Mouse (Mus musculus) left cerebral cortex, postnatal 36 days (tissue): ENCODE measurements around the gene Lrrc8b. TPM values are rescaled to one million over a fixed set of nuclear protein-coding genes. Genes with fewer than 3 reads are reported as not detected.

Source experiments
- DNase-seq, 2 experiments: peaks; one replicate each; pipeline ENCODE4 v3.0.0; 2021 to 2022; ENCODE audit warnings: low spot score in 2 of 2, mixed read lengths in 1 of 2
- intact Hi-C: fragments of 180-260 bp; cut with DNase I; formaldehyde crosslinking; loops from one replicate; pipeline ENCODE4 v1.15.1; 2025
- total RNA-seq, 2 experiments: library from RNA; stranded (reverse); gene quantifications; 2 replicates each; pipeline ENCODE4 v1.2.3; 2021

Lrrc8b gene
- total RNA-seq, 2 experiments from 2014 or later = 87.4 to 102 TPM

DNA sequence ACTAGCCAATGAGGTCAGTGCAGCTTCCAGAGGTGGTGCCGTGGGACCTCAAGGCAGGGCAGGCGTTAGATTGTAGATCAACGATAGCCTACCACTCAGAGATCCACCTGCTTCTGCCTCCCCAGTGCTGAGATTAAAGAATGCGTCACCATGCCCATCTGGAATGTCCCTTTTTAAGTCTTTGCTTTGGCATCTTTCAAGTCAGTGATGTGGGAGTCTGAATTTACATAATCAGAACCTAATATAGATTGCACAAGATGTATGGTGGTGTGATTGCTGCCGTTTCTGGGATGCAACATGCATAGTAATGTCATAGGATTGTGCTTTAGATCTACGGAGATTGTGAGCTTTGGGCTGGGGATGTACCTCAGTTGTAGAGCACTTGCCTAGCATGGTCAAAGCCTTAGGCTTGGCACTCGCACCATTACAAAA is 50.9 kb downstream of the Lrrc8b start:
- intact Hi-C loops = loop anchor here (5.0 kb wide), 1 partner anchor 49 kb away; the partner anchor contains the start of gene Lrrc8b

DNA sequence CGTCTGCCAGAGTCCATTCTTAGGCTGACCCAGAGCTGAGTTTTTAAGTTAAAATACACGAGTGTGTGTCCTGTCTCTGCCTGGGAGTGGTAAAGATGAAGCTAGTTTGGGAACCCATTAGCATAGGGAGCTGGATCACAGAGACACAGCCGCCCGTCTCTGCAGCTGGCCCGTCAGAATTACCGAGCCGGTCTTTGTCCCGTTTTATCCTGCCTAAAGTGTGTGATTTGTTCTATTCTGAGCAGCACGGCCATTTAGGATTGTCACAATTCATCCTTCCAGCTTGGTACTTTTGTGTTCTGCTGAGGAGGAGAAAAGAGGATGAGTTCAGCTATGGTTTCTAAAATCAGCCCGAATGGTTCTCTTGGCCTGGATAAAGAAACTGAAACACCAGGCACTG is 51.7 kb downstream of the Lrrc8b start:
- peak; percentile 73 to 75 for DNase-seq
- intact Hi-C loops = loop anchor here (5.0 kb wide), 1 partner anchor 50 kb away; the partner anchor contains the start of gene Lrrc8b

More for the DNA sequence above, 50.9 kb downstream of the Lrrc8b start:
- peak; percentile 61 to 66 for DNase-seq

DNA sequence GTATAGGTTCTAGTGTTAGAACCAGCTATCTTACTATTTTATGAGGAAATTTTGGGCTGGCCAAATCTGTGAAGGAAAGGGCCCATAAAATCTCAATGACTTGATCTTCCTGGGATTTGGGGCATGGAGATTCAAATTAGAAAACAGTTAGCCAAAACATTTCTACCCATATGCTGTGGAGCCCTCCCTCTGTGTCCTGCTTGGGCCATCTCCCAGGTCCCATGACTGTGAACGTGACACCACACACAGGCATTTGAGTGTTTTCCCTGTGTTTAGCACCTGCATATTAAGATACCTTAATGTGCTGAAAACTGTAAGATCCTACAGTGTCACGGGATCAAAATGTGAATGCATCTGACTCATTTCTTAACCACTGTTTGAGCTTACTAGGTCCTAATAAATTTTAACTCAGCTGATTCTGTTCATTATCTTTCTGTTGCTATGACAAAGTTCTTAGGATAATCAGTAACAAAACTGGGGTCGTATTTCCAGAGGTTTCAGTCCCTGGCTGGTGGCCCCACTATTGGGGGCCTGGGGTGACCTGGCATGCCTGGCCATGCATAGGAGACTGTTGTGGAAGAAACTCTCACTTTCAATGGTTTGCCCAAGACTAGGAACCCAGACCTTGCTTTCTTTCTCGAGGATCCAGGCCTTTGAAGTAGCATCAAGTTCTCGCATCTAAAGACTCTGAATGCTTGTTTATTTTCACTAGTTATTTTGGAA is 57.6 kb downstream of the Lrrc8b start:
- intact Hi-C loops = no loop called here
- no peak for DNase-seq

DNA sequence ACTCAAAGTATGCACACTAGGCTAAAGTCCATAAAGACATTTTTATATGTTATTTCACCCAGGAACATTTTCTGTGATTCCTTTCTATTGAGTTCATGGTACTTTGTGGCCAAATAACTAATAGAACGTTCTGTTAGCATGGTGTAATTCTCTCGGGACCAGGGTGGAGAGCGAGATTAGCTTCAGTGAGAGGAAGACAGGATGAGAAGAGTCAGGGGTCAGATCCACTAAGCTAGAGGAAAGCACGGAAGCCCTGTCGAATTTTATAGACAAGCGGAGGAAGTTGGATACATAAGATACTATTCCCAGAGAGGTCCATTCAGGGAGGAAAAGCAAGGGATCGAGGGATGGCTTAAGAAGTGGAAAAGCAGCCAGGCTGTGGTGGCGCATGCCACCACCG is 62.0 kb downstream of the Lrrc8b start:
- DNase-seq = no peak
- intact Hi-C loops = no loop called here

DNA sequence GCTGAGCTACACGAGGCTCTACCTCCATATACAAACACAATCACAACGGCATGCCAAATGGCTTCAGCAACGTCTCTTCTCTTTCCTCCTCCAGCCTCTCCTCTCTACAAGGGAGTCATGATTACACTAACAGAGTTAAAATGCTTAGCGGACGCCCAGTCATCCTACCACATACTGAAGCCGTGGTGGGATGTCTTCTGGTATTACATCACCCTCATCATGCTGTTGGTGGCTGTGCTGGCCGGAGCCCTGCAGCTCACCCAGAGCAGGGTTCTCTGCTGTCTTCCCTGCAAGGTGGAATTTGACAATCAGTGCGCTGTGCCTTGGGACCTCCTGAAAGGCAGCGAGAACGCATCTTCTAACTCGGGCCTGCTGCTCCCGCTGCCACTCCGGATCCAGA is 64.1 kb downstream of the Lrrc8b start:
- intact Hi-C loops = no loop called here

DNA sequence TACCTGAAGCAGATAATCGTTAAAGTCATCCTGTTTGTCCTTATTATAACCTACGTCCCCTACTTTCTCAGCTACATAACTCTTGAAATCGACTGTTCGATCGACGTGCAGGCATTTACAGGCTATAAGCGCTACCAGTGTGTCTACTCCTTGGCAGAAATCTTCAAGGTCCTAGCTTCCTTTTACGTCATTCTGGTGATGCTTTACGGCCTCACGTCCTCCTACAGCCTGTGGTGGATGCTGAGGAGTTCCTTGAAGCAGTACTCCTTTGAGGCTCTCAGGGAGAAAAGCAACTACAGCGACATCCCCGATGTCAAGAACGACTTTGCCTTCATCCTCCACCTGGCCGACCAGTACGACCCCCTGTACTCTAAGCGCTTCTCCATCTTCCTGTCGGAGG is 65.0 kb downstream of the Lrrc8b start:
- no peak for DNase-seq
- intact Hi-C loops = no loop called here

More for the DNA sequence above, 64.1 kb downstream of the Lrrc8b start:
- no peak for DNase-seq

DNA sequence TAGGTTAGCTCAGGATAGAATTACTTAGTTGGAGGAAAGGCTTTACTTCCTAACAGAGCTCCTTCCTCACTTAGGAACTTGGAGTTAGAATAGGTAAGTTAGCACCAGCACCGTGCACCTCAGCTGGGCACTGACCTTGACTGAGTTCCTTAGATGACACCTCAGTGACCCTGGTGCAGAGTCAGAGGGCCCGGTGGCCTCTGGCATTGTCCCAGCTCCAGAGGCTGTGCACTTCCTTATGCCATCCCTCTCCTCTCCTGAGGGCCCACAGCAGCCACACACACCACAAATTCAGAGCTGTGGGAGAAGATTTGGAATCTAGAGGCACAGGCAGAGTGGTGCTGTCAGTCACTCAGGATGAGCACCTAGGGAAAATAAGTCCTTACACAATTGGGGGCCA is 68.1 kb downstream of the Lrrc8b start:
- intact Hi-C loops = no loop called here
- DNase-seq = no peak

DNA sequence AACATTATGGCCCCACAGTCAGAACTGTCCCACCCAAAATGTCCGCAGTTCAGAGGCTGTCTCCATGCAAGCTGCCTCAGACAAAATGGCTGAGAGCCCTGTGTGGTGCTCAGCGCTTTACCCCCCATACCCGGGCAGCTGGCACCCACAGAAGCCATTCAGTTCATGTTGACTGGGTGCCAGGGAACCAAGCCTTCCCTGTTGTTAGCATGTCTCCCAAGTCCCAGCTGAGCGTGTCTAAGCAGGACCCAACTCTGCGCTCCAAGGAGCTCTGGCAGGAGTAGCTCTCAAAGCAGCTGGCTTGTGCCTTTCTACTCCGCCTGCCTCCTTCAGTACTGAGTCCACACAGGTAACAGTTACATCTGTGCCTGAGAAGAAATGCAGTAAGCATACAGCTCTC is 68.7 kb downstream of the Lrrc8b start:
- intact Hi-C loops = no loop called here
- DNase-seq = no peak

DNA sequence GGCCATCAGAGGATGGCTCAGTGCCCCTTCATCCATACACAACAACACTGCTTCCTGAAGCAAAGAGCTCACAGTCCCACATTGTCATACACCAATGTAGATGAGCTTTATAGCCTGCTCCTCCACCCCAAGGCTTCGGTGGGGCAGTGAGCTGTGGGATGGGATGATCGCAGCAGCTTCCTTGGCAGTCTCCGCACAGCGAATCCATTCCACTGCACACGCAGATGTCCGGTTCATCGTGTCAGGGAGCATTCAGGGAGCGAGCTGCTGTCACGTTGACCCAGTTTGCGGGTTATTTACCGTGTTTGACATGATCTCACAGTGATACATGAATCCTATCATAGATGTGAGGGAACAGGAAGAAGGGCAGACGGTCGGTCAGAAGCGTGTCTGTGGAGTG is 69.3 kb downstream of the Lrrc8b start:
- DNase-seq = no peak
- intact Hi-C loops = no loop called here

DNA sequence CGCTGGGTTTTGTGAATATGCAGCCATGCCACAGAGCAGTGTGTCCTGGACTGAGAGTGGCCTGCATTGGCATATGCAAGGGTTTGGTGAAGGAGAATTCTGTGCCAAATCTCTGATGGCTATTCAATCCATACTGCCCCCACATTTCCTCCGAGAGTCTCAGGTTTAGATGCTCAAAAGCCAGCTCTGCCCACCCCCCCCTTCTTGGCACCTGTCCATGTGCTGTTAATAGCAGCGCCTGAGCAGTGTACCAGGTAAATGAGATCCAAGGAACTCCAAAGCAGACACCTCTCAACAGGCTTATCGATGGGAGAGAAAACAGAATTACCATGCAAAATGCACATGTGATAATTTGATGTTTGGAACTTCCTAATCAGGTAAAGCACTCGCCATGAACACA is 74.6 kb downstream of the Lrrc8b start:
- intact Hi-C loops = loop anchor here (5.0 kb wide), 2 partner anchors 73 to 162 kb away; partner anchors contain the start of gene Lrrc8b

DNA sequence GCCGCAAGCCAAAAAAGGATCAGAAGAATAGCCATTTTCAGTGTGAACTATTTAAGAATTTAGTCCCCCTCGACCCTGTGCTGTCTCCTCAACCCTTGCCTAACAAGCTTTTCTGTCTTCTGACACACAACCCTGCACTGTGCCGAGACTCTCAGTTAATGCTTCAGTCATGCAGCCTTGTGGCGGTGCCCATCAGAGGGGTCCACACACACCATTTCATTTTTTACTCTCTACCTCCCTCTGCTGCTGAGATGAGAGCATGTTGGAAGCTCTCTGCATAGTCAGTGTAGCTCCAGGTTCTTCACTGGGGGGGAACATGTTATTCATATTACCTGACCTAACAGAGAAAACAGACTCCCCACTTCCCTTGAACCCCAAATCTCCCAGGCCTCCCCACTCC is 75.8 kb downstream of the Lrrc8b start:
- intact Hi-C loops = loop anchor here (5.0 kb wide), 2 partner anchors 74 to 161 kb away; partner anchors contain the start of gene Lrrc8b

More for the DNA sequence above, 74.6 kb downstream of the Lrrc8b start:
- no peak for DNase-seq

DNA sequence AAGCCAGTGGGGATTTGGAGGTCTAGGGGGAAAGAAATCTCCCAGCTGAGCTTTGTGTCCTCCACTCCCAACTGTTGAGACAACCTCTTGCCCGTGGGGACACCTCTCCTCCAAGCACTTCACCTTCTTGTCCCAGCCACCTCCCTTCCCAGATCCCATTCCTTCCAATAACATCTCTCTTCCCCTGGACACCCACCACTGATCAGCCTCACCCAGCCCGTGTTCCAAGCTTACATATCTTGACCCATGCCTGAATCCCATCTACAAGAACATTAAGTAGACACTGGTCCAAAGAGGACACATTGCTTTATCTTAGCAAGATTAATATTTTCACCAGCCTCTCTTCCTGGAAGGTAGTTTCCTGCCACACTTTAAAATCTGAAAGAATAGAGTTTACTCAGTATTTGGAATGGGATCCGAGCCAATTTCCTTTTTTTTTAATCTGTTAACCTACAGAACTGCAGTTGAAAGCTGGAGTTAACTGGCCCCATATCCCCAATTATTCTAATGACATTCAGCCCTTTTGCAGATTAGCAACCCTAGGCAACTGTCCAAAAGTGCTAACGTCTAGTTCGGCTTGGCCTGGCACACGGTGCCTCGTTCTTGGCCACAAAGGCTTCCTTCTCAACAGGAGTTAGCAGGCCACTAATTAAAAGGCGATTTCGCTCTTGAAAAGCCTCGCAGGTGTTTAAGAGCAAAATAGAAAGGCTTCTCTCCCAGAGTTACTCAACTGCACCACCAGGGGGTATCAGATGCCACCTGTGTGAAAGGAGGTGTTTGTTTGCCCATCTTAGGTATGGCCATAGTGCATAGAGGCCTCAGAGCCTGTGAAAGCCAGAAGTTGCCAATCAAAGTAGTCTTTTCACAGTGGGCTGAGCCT is 77.0 kb downstream of the Lrrc8b start:
- intact Hi-C loops = loop anchor here (5.0 kb wide), 2 partner anchors 75 to 160 kb away; partner anchors contain the start of gene Lrrc8b
- no peak for DNase-seq

More for the DNA sequence above, 75.8 kb downstream of the Lrrc8b start:
- DNase-seq = no peak

DNA sequence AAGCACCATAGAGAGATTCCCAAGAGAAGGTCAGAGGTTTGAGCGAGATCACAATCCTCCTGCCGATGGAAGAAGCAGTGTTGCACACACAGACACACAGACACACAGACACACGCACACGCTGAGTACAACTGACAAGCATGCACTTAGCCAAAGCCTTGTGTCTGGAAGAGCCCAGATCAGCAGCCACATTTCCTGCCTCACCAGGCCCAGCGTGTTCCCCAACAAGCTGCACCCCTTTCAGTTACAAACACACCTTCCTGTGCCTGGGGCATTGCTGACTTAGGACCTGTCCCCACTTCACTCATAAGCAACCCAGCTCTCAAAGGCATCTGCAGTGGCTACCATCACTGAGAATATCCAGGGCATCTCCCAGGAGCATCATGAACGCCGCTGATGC is 77.8 kb downstream of the Lrrc8b start:
- no peak for DNase-seq
- intact Hi-C loops = loop anchor here (5.0 kb wide), 2 partner anchors 76 to 159 kb away; partner anchors contain the start of gene Lrrc8b

DNA sequence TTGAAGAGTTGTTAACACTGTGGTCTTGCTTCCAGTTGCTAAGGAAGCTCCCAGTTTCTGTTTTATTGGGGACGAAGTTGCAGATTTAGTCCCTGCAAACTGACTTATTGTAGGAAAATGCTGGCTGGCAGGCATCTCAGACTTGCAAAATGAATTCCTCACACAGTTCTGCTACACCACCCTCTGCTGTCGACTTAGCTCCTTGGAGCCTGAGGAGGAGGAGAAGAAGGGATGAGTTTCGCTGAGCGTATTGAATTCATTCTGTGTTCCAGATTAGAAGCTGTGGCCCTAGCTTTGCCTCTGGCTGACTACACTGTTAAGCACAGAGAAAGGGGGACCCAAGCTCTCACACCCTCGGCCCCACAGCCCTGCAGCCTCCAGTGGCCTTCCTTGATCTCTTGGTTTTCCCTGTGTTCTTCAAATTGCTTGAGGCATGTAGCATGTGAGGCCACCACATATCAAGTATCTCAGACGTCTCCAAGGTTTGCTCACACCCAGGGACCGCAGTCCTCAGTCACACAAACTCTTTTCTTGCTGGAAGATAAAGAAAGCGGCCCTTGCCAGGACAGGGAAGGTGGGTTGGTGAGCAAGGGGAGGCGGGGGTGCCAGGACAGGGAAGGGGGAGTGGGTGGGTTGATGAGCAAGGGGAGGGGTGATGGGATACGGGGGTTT is 78.8 kb downstream of the Lrrc8b start:
- DNase-seq = peak; percentile 56 to 60
- intact Hi-C loops = loop anchor here (5.0 kb wide), 2 partner anchors 77 to 158 kb away; partner anchors contain the start of gene Lrrc8b

DNA sequence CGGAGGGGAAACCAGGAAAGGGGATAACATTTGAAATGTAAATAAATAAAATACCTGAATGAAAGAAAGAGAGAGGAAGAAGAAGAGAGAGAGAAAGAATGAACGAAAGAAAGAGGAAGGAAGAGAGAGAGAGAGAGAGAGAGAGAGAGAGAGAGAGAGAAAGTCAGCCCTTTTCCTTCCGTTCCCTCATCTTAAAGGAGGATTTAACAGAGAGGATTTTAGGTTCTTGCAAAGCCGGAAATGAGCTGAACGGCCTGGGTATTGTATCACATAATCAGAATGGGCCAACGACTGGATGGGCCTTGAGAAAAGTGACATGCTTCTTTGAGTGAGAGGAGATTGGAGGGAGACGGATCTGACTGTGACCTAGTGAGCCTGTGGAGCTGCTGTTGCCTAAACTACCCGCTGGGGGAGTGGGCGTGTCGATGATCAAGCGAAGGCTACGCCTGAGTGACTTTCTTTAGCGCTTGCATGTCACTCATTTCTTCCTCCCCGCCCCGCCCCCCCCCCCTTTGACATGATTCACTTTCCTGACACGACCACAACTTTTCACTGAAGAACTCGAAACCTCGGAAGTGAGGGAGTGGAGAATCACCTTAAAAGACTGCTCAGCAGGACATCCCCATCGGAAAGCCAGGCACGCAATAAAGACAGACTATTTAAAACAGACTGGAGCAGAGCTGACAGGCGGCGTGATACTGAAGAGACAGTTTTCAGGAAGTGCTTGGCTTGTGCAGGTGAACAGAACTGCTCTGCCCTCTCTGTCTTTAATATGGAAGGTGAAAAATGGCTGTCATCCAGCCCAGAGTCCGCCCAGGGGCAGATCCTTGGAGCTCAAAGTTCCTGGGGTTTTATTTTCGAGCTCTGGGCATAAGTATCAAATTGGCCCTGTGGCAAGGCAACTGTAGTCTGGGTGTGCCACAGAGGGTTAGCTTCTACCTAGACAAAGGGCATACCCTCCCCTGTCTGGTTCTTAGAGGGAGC is 79.6 kb downstream of the Lrrc8b start:
- DNase-seq = no peak
- intact Hi-C loops = loop anchor here (5.0 kb wide), 2 partner anchors 78 to 157 kb away; partner anchors contain the start of gene Lrrc8b

DNA sequence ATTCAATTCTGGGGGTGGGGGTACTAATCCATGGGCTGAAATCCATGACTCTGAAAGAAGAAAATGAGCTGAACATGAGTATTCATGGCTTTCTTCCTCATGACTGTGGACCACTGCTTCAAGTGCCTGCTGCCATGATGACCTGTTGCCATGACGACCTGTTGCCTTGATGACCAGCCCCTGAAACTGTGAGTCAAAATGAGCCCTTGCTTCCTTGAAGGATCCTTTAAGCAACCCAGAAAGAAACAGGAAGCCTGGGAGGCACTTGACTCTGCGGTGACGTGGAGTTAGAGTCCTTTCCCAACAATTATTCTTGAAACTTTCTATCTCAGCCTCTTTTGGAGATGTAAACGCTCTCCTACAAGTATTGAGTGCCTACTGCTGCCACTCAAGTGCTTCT is 80.6 kb downstream of the Lrrc8b start:
- intact Hi-C loops = loop anchor here (2.0 kb wide), 1 partner anchor 23 kb away; the partner anchor contains the start of gene Lrrc8c
- DNase-seq = no peak

DNA sequence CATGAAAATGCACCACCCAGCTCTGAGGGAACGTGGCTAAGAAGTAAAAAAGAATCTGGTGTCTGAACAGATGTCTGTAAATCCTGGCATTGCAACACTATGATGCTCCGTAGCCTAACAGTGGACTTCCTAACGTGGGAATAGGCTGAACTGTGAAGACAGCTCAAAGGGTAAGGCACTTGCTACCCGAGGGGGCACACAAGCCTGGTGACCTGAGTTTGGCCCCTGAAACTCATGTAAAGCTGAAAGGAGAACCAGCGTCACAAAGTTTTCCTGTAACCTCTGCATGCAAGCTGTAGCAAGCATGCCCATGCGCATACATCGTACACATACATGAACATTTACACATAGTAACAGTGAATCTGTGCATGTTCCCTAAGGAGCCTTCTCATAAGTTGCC is 81.0 kb downstream of the Lrrc8b start:
- intact Hi-C loops = loop anchor here (2.0 kb wide), 1 partner anchor 22 kb away; the partner anchor contains the start of gene Lrrc8c

DNA sequence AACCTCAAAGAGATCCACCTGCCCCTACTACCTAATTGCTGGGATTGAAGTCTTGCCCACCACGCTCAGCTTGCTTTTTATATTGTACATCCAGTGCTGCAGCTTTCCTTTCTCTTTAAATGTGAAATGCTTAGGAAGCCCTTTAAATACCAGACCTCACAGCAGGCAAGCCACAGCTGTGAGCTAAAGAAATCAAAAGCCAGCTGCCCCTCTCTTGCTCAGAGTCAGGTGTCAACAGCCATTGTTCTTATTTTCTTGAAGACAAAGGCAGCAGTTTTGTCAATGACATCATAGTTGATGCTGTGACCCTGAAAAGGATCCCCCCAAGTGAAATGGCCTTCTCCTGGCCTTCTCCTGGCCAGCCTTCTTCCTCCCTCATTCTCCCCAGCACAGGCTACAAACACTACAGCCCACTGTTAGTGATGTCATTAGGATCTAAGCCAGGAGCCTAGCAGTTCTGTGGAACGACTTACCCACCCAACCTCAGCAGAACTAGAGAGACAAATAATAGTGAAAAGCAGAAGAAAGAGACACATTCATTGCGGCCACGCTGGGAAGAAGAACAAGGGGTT is 82.9 kb downstream of the Lrrc8b start:
- intact Hi-C loops = no loop called here
- no peak for DNase-seq

More for the DNA sequence above, 81.0 kb downstream of the Lrrc8b start:
- DNase-seq = no peak
